Mouse (Mus musculus): ENCODE results near the gene Fam167b.

Fam167b gene

GRCm38 (mm10) chr4:129578466-129578865 is at the start of gene Fam167b:
Gene Fam167b, minus strand, starts transcription at chr4:129578549.
- DNase-seq (ENCODE audit: low read depth): no peak

GRCm38 (mm10) chr4:129626035-129626434 is 47.7 kb upstream of the Fam167b start:
- no peak for DNase-seq (ENCODE audit: low read depth)

DNA sequence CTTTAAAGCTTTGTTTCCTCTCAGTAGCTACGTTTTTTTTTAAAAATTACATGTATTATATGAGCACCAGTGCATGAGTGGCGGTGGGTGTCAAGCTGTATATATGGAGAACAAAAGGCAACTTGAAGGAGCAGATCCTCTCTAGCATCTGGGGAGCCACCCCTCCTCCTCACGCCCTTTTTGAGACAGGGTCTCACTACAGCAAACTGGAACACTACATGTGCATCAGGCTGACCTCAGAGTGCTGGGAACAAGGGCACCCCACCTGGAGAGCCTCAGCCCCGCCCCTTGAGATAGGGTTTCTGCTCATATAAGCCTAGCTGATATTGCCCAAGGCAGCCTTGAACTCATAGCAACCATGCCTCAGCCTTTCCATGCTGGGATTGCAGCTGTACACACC is 47.1 kb upstream of the Fam167b start:
- DNase-seq (ENCODE audit: low read depth): no peak

DNA sequence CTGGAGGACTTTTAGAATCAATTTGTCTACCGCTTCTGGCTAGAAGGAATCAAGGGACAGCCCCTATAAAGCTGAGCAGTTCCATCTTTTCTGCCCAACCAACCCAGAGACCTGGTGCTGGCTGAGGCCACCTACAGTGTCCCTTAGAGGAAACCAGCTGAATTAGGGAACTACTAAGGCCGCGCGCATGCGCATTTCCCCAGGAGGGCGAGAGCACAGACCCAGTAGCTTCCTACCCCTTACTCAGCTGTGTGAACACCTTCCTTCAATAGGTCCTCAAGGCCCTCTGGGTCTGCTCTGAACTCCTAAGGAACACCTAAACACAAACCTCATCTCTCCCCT is 46.7 kb upstream of the Fam167b start:
- DNase-seq (ENCODE audit: low read depth): peak; percentile 79

- peak; percentile 94 for DNase-seq (ENCODE audit: low read depth)
These were observed 46.1 kb upstream of the Fam167b start for GRCm38 (mm10) chr4:129624281-129625028.

GRCm38 (mm10) chr4:129623681-129624091 is 45.3 kb upstream of the Fam167b start, which contains the start of gene Ccdc28b:
Gene Ccdc28b, minus strand, starts transcription at chr4:129623947.
- DNase-seq (ENCODE audit: low read depth): no peak

DNA sequence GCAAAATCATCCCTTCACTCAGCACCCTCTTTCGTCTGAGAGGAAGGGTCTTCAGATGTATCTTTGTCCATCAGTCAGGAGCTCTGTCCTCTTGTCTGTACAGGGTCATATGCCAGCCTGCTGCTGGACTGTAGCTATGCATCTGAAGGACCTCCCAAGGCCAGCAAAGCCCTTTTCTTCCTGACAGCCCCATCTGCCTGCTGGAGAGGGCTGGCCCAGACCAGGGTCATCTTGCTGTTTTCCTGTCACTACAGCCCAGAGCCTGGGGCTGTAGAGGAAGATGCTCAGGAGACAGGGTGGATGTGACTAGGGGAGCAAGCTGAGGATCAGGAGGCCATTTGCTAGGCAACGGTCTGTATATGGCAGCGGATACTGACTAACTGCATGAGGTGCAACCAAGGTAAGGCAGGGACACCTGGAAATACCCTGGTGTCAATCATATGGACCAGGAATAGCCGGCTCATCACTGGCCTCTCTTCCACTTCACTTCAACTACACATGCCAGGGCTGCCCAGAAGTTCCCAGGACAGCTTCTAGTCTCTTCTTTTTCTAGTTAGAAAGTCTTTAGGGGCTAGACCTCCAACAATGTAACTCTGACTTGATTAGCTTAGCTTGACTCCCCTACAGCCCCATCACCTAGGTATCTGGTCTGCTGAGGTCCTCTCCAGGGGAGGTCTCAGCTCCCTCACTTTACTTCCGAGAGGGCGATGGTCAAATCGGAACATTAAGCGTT is 44.6 kb upstream of the Fam167b start:
- no peak for DNase-seq (ENCODE audit: low read depth)

DNA sequence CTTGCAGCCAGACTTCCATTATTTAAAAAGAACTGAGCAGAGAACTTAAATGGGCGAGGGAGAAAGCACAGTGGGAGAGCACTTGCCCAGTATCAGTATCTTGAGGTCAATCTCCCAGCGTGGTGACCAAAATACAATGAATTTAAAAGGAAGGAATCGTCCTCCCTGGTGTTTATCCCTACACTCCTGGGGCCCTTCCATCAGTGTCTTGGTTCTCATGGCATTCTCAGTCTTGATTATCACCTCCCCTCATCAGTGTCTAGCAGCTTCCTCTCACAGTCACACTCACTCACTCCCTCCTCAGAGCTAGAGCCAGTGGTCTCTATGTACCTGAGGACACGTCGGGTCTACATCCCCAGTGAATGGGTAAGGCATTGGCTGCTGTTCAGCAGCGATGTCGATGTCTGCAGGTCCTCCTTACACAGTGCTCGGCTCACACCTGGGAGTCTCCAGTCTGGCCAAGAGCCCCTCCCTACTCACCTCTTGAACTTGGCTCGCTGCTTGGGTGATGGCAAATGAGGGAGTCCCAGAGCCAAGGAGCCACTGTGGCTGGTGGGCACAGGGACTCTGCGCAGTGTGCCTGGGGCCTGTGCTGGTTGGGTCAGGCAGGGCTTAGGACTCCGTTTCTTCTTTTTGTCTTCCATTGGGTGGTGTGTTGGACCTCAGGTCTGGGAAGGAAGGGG is 43.9 kb upstream of the Fam167b start:
- no peak for DNase-seq (ENCODE audit: low read depth)

- DNase-seq (ENCODE audit: low read depth): no peak
These were observed 43.0 kb upstream of the Fam167b start for GRCm38 (mm10) chr4:129621283-129621841.

DNA sequence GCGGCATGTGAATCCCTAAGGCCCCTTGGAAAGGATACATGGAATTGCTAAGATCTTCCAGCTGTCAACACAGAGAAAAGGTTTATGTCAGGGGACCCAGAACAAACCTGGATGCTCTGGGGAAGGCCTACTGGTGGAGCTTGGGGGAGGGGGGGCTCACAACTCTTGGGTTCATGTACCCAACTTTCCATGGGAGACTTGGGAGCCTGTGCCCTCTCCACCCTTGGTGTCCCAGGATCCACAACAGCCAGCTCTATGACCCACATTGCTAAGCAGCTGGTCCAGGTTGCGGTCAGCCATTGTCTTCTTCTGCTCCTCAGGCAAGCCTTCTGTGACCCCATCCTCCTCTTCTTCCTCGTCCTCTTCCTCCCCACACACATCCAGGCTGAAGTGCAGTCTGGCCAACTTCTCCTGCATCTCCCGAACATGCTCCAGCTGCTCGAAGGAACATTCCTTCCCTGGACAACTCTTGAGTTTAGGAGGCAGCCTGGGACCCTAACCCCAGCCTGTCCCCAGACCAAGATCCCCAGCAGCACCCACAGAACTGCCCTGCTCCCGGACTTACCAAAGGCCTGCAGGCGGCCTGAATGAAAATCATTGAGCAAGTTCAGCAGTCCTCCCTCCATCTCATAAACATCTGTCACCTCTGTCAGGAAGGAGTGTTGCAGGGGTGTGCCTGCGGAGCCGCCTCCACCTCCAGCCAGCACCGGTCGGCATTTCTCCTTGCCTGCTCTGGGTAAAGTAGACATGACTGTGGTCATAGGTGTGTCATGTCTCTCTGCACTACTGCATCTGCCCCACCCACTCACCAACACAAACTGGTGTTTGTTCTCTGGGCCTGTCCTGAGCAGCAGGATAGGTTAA is 42.3 kb upstream of the Fam167b start:
- DNase-seq (ENCODE audit: low read depth): no peak

- DNase-seq (ENCODE audit: low read depth): peak; percentile 96
These were observed 40.7 kb upstream of the Fam167b start, which contains the start of gene Iqcc for GRCm38 (mm10) chr4:129618786-129619691. Gene Iqcc, minus strand, starts transcription at chr4:129619099.

- DNase-seq (ENCODE audit: low read depth): no peak
These were observed 39.7 kb upstream of the Fam167b start for GRCm38 (mm10) chr4:129618031-129618430.

DNA sequence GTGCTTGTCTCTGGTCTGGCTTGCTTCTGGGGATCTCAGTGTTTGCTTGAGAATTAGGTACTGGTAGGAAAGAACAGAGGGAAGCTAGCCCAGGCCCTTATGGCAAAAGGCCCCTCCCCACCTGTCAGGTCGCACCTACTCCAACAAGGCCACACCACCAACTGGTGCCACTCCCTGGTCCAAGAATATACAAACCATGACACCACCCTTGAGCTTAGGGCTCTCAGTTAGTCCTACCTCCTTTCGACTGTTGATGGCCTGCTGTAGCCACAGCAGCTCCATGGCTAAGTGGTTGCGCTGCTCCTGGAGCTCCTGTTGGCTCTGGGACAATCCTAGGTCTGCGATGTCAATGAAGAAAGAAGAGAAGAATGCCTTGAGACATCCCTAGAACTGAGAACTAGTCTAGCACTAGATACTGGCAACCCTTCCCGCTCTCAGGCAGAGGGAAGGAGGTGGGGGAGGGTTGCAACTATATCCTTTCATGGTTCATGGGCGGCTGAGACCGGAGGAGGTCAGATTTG is 38.8 kb upstream of the Fam167b start:
- DNase-seq (ENCODE audit: low read depth): no peak

DNA sequence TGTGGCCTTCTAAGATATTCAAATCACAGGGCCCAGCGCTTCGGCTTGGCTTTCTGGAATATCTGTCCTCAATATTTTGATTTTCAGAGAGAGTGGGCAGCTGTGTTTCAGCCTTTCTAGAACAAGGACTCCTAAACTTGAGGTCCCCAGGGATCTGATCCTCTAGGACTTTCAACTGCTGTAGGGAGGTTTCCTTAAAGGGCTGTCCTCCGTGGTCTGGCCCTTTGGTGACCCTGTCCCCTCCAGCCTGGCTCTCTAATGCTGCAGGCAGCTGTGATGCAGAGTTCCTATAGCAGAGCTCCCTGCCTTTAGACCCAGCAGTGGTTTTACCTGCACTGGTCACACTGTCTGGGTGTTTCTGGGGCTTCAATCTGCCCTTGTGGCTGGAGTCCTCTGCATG is 38.3 kb upstream of the Fam167b start:
- DNase-seq (ENCODE audit: low read depth): no peak

DNA sequence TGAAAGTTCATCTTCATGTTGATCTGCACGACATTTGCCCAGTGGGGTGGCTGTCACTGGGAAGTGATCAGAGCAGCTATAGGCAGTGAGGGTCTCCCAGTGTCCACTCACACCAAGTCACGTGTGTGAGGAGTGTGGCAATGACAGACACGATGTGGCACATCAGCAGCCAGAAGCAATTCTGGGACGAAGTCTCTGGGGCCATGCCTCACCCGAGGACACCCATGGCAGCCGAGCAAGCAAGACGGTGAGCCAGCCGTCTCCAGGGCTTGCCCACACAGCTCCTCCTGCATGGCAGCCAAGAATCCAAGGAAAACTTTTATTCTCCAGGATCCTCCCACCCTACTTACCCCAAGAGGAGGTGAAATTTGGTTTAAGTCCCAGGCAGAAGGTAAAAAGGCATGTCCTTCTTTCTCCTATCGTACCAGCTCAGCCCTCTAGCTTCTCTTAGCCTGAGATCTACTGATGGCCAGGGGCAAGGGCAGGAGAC is 37.5 kb upstream of the Fam167b start:
- DNase-seq (ENCODE audit: low read depth): no peak

- DNase-seq (ENCODE audit: low read depth): no peak
These were observed 35.7 kb upstream of the Fam167b start, which contains the start of gene Dcdc2b for GRCm38 (mm10) chr4:129614093-129614492. Gene Dcdc2b, minus strand, starts transcription at chr4:129614257.

GRCm38 (mm10) chr4:129610472-129610871 is 32.1 kb upstream of the Fam167b start:
- no peak for DNase-seq (ENCODE audit: low read depth)

GRCm38 (mm10) chr4:129610026-129610425 is 31.7 kb upstream of the Fam167b start:
- peak; percentile 61 for DNase-seq (ENCODE audit: low read depth)

DNA sequence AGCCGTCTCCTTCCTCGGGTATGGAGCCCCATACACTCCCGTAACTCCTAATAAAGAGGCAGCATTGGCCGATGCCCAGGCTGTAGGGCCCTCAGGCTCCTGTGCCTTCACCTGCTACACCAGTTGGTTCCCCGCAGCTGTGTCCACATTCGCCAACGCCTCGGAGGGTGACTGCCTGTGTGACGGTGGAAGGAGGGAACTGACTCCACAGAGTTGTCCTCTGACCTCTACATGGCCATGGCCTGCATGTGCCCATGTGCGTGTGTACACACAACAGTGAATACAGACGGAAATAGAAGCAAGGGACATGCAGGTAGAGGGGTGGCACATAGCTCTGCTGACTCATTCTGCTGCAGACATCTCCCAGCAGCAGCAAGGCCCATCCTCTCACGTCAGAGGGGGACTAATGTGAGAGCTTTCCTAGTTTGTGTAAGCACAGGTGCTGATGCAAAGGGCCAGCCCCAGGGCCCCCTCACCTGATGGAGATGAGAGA is 30.8 kb upstream of the Fam167b start:
- DNase-seq (ENCODE audit: low read depth): no peak
